In the genomic region with DNA sequence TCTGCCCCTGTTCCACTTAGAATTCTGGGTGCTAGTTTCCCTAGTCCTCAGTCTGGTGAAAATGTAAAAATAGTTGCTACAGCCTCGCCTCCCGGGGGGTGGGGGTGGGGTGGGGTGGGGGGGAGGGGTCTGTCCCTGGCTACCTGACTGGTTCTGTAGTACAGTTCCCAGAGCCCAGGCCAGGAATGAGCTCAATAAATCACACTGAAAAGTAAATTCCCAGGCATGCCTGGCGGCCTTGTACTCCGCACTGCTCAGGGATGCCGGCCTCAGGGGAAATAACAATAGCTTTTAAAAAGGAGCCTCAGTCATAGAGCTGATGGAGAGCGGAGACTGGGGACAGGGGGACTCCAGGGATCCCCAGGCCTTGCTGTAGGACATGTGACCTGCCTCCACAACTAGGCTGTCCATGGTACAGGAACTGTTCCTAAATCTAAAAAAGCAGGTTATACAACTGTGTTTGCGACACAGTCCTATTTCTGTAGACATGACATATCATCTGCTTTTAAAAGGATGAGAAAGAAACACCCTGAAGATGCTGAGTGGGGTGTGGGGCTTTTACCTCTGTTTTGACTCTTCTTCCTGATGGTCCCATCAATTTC, we compare ENCODE assay signal across 14 mouse cellular contexts. TPM values are rescaled to one million over a fixed set of nuclear protein-coding genes. Genes with fewer than 3 reads are reported as not detected.
A peak's percentile ranks its signal among the peaks of the same experiment; 100 is the strongest.
DNase-seq lines count a peak whose midpoint lies in the region; ATAC-seq lines count a peak whose summit lies in the region.
"Had no signal": no experiment of that assay in that cellular context is flagged by ENCODE, and none has a peak within 500 bp of the region (broad histone marks: within the 10 kb centered on the region; RNA-seq: fewer than 3 reads in every experiment).

No protein-coding gene starts in this region.

- no peaks in the 10 kb centered on the region for H3K27me3 ChIP-seq in stomach, embryonic 14.5 days (ENCODE audit: control insufficient read depth, insufficient read depth, low read length)

- no peak overlapping the region for H3K9ac ChIP-seq in stomach, embryonic 14.5 days (replicated peaks; ENCODE audit: low read depth, low read length)
- H3K9ac ChIP-seq: heart, embryonic 12.5 days had no signal

- H3K4me2 ChIP-seq in stomach, embryonic 14.5 days (replicated peaks; ENCODE audit: low read depth, low read length): no peak overlapping the region
- H3K4me2 ChIP-seq: heart, embryonic 12.5 days had no signal

- intact Hi-C loops in left cerebral cortex, postnatal 10 days (cut with DNase I): no loop called here
- intact Hi-C loops in left cerebral cortex, postnatal 14 days (cut with DNase I): no loop called here

- H3K9me3 ChIP-seq in stomach, embryonic 14.5 days (ENCODE audit: control insufficient read depth, low read depth, low read length): no peaks in the 10 kb centered on the region
- H3K9me3 ChIP-seq: forebrain, embryonic 10.5 days; heart, embryonic 12.5 days had no signal

- H3K4me1 ChIP-seq in stomach, embryonic 14.5 days (ENCODE audit: control insufficient read depth, insufficient read depth, low read length): peaks cover 12% of the 10 kb centered on the region

- H3K36me3 ChIP-seq in stomach, embryonic 14.5 days (ENCODE audit: control insufficient read depth, insufficient read depth, low read length): no peaks in the 10 kb centered on the region
- H3K36me3 ChIP-seq: forebrain, embryonic 10.5 days; heart, embryonic 12.5 days had no signal

- WGBS in stomach, embryonic 14.5 days: 19% methylated on average over 7 of the region's 7 CpGs

- H3K27ac ChIP-seq in stomach, embryonic 14.5 days (ENCODE audit: low read length): peak overlapping the region; percentile 21; the same call in 1 of the 2 replicates

- peak; percentile 56; the same call in 1 of the 2 replicates for ATAC-seq in stomach, embryonic 14.5 days (ENCODE audit: insufficient number of reproducible peaks, insufficient read depth, low FRiP score, low read depth)
- ATAC-seq: inflammation-experienced regulatory T-cells, adult 6 months had no signal

- H3K4me3 ChIP-seq in stomach, embryonic 14.5 days (ENCODE audit: low read depth, low read length): no peak overlapping the region
- H3K4me3 ChIP-seq: forebrain, embryonic 10.5 days; heart, embryonic 12.5 days; megakaryocyte, embryonic 14.5 days had no signal

- DNase-seq in frontal cortex, adult 2 months (ENCODE audit: extremely low spot score in 1 of 2, low spot score in 1 of 2): peak; percentile 35 to 64
- no peak for DNase-seq in frontal cortex, postnatal 10 days (ENCODE audit: low spot score in 2 of 2)
- DNase-seq in left cerebral cortex, adult 18-20 months (ENCODE audit: low spot score in 2 of 2): peak; percentile 25 to 48
- DNase-seq in left cerebral cortex, postnatal 10 days (ENCODE audit: extremely low spot score in 1 of 2, low spot score in 2 of 2): no peak
- peak; percentile 30 to 69 for DNase-seq in left cerebral cortex, postnatal 14 days (ENCODE audit: low spot score in 2 of 2)
- DNase-seq in cerebellum, adult 11-12 months: no peak
- no peak for DNase-seq in cerebellum, adult 8-10 months
- DNase-seq: adrenal gland, postnatal 10 days; layer of hippocampus, adult 9-11 months had no signal

RNA-seq across cellular contexts. Expression of a gene that starts 37.9 kb away (rescaled TPM):
- polyA plus RNA-seq in frontal cortex, adult 2 months (2012; rRNA removed): 31.1 and 34.2 TPM in 2 replicates
- total RNA-seq in left cerebral cortex, adult 18-20 months (2021): 10 to 100 TPM; 38.7 to 43.1 TPM
- total RNA-seq in left cerebral cortex, postnatal 10 days (2021): 10 to 100 TPM; 19.4 to 19.5 TPM
- 10 to 100 TPM; 29.2 to 30.5 TPM for total RNA-seq in left cerebral cortex, postnatal 14 days (2021)
- 0.56 and 0.74 TPM in 2 replicates for polyA plus RNA-seq in stomach, embryonic 14.5 days (2014; fragmentation: Nextera tagmentation; extraction: Ambion mirVana)
- polyA plus RNA-seq: inflammation-experienced regulatory T-cells, adult 6 months had no signal

RNA-seq across cellular contexts. Expression of a gene that starts 41.4 kb away (rescaled TPM):
- 17.7 and 17.8 TPM in 2 replicates for polyA plus RNA-seq in frontal cortex, adult 2 months (2012; rRNA removed)
- total RNA-seq in left cerebral cortex, adult 18-20 months (2021): 10 to 100 TPM; 34.8 to 39.2 TPM
- total RNA-seq in left cerebral cortex, postnatal 10 days (2021): 10 to 100 TPM; 28.8 to 31.1 TPM
- 10 to 100 TPM; 37.1 to 37.4 TPM for total RNA-seq in left cerebral cortex, postnatal 14 days (2021)
- polyA plus RNA-seq in stomach, embryonic 14.5 days (2014; fragmentation: Nextera tagmentation; extraction: Ambion mirVana): 7.0 and 10.8 TPM in 2 replicates
- polyA plus RNA-seq: inflammation-experienced regulatory T-cells, adult 6 months had no signal

Comparison
In these comparisons a context has a peak if more than half of its experiments do, and no peak if none do; other contexts are left out.
1. DNase-seq: peak in frontal cortex, adult 2 months (2 of 2), left cerebral cortex, adult 18-20 months (2 of 2) and left cerebral cortex, postnatal 14 days (2 of 2); none in frontal cortex, postnatal 10 days (0 of 2), left cerebral cortex, postnatal 10 days (0 of 2), cerebellum, adult 11-12 months (single experiment) and cerebellum, adult 8-10 months (single experiment).